Mouse (Mus musculus) retina, adult 2 months (tissue): ENCODE data around the gene Fryl.

ENCODE experiments used
- DNase-seq: peaks from one replicate; pipeline ENCODE4 v3.0.0-alpha.2; 2012; ENCODE audit warnings: low read depth, low spot score

Gene Fryl

GRCm38 (mm10) chr5:73157502-73157901, 98.9 kb downstream of the Fryl start:
- no peak for DNase-seq

GRCm38 (mm10) chr5:73157009-73157408, 99.4 kb downstream of the Fryl start:
- DNase-seq = no peak

GRCm38 (mm10) chr5:73156226-73156926, 100.0 kb downstream of the Fryl start:
- no peak for DNase-seq

DNA sequence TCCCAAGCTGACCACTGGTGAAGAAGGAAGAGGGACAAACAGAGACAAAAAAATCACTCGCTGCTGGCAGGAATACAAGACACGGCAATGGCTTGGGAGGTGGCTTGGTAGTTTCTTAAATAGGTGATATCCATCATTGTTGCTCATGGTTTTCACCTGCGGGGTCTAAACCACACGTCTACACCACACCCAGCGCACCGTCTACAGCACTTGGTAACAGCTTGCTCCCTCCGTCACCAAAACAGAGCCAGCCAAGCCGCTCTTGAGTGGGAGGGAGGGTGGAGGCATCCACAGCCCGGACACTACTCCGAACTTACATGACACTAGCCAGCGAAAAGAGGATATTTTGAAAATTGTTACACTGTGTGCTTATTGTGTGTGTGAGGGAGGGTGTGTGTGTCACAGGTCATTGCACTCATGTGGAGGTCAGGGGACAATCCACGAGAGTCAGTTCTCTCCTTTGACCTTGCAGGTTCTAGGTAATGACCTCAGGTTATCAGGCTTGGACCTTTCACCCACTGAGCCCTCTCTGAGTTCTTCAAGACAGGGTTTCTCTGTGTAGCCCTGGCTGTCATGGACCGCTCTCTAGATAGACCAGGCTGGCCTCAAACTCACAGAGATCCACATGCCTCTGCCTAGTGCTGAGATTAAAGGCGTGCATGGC, 102.5 kb downstream of the Fryl start:
- no peak for DNase-seq

DNA sequence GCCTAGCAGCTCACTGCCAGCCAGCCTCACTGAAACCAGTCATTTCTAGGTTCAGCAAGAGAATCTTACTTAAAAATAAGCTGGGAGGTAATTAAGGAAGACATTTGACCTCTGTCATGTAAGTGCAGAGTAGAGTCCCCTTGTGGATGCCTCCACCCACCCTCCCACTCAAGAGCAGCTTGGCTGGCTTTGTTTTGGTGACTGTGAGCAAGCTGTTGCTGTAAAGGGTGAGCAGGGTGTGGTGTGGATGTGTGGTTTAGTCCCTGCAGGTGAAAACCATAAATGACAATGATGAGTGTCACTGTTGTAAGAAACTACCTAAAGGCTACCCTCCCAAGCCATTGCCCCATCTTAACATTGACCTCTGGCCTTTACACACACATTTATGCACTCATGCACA, 104.2 kb downstream of the Fryl start:
- DNase-seq = no peak

- no peak for DNase-seq
Observed at GRCm38 (mm10) chr5:73150877-73151445, 105.5 kb downstream of the Fryl start.

- DNase-seq = no peak
Observed at GRCm38 (mm10) chr5:73144987-73145386, 111.4 kb downstream of the Fryl start.

DNA sequence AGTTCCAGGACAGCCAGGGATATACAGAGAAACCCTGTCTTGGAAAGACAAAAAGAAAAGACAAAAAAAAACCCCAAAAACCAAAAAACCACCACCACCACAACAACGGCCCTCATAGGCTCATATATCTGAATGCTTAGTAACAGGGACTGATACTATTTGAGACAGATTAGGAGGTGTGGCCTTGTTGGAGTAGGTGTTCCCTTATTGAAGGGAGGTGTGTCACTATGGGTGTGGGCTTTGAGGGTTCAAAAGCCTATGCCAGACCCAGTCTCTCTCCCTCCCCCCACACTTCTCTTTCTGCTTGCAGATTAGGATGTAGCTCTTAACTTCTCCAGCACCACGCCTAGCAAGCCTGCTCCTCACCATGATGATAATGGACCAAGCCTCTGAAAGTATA, 114.7 kb downstream of the Fryl start:
- DNase-seq = no peak

DNA sequence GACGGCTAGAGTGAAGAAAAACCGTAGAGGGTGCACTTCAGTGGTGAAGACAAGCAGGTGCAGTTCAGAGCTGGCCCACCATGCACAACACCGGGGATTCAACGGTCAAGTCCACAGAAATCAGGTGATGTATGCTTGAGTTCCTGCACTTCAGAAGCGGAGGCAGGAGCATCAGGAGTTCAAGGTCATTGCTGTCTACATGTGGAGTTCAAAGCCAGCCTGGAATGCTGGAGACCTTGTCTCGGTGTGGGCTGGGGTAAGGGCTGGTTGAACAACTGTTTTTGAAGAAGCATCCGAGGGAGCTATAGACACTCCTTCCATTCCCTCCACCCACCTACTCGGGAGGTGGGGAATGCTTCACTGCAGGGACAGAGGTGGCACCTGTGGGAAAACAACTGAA, 115.3 kb downstream of the Fryl start:
- no peak for DNase-seq

GRCm38 (mm10) chr5:73137561-73137960, 118.9 kb downstream of the Fryl start:
- no peak for DNase-seq

DNA sequence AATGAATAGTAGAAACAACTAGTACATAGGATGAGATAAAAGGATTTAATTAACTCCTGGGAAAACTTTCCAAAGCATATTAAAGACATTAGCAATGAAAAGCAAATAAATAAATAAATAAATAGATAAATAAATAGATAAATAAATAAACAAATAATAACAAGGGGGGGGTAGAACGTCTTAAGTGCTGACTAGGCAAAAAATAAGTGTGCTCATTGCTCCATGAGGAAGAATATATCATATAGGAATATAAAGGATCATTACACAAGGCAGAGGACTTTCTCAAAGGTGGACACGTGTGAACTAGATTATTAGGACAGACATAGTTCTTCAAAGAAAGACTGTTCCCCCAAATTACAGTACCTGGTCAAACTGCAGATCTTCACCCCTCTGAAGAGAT, 120.5 kb downstream of the Fryl start:
- no peak for DNase-seq

GRCm38 (mm10) chr5:73135131-73135530, 121.3 kb downstream of the Fryl start:
- DNase-seq = no peak

- peak; percentile 30 for DNase-seq
Observed at GRCm38 (mm10) chr5:73133833-73134185, 122.6 kb downstream of the Fryl start.

GRCm38 (mm10) chr5:73132998-73133832, 123.2 kb downstream of the Fryl start:
- no peak for DNase-seq

DNA sequence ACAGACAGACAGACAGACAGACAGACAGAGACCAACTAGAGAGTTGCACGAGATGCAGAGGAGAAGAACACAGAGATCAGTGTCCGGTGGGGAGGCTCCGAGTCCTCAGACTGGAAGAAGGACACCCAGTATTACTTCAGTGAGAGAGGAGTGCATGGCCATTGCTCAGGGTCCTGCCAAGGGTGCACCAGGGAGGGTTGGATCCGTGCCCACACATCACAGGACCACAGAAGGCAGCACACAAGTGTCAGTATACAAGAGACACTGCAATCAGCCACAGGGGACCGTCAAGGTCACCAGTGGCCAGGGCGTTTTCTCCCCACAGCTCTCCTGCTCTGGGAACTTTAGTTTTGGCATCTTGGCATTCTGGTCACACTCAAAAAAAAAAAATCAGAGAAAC, 125.4 kb downstream of the Fryl start:
- DNase-seq = no peak

GRCm38 (mm10) chr5:73129871-73130270, 126.5 kb downstream of the Fryl start:
- DNase-seq = no peak

- no peak for DNase-seq
Observed at GRCm38 (mm10) chr5:73119969-73120725, 136.3 kb downstream of the Fryl start.

DNA sequence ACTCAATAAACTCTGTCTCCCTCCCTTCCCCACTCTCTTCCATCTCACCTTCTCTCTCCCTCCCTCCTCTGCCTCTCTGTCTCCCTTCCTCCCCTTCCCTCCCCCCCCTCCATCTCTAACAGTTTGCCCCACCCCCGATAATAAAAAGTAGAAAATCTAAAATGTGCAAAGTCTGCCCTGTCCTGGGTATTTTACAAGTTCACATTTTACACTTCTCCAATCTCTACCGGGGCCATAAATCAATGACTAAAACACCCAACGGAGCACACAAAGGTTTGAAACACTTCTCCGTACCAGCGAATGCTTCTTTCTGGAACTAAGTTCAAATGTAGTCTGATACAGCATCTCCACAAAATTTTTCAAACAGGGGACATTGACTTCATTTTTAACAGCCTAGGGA, 136.9 kb downstream of the Fryl start:
- no peak for DNase-seq

- no peak for DNase-seq
Observed at GRCm38 (mm10) chr5:73118786-73119185, 137.6 kb downstream of the Fryl start.

- DNase-seq = peak; percentile 18
Observed at GRCm38 (mm10) chr5:73114878-73115277, 141.5 kb downstream of the Fryl start.

DNA sequence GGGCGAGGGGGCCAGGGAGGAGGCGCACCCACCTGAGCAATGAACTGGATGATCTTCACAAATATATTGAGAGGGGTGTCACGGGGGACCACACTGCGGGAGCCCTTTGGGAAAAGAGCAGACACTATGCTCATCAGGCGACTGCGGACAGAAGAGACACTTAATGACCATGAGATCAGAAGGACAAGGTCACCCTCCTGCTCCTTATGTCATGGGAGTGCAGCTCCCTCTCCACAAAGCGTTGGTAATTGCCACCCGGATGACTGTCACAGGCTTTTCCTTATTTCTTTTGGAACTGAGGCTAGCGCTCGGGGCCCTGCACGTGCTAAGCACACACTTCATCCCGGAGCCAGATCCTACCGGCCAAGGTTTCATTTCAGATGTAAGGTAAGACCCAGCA, 144.1 kb downstream of the Fryl start:
- no peak for DNase-seq

GRCm38 (mm10) chr5:73103657-73104056, 152.8 kb downstream of the Fryl start:
- no peak for DNase-seq
